Mouse (Mus musculus) left cerebral cortex, adult 2 months (tissue): ENCODE results near the gene Fgf12. TPM values are rescaled to one million over a fixed set of nuclear protein-coding genes. Genes with fewer than 3 reads are reported as not detected.

Source experiments
- DNase-seq, 2 experiments: peaks; one replicate each; pipeline ENCODE4 v3.0.0; 2021 to 2022; ENCODE audit warnings: low spot score in 2 of 2, mixed read lengths in 1 of 2; ENCODE audit errors: extremely low spot score in 1 of 2
- H3K27ac ChIP-seq: fragments of 200-600 bp; 2 replicates; pipeline ENCODE4 v1.8.1; 2022
- H3K4me3 ChIP-seq: fragments of 200-600 bp; 2 replicates; pipeline ENCODE4 v1.8.1; 2022
- CTCF ChIP-seq: fragments of 200-600 bp; IDR thresholded peaks from 2 replicates; pipeline ENCODE4 v1.8.1; 2022; ENCODE audit warnings: antibody characterized with exemption, mild to moderate bottlenecking, moderate library complexity
- intact Hi-C: fragments of 180-260 bp; cut with DNase I; formaldehyde crosslinking; loops from one replicate; pipeline ENCODE4 v1.15.1; 2025
- total RNA-seq, 2 experiments: library from RNA; stranded (reverse); gene quantifications; 2 replicates each; pipeline ENCODE4 v1.2.3; 2021

Gene Fgf12
- total RNA-seq, 2 experiments from 2014 or later = 300 to 315 TPM

DNA sequence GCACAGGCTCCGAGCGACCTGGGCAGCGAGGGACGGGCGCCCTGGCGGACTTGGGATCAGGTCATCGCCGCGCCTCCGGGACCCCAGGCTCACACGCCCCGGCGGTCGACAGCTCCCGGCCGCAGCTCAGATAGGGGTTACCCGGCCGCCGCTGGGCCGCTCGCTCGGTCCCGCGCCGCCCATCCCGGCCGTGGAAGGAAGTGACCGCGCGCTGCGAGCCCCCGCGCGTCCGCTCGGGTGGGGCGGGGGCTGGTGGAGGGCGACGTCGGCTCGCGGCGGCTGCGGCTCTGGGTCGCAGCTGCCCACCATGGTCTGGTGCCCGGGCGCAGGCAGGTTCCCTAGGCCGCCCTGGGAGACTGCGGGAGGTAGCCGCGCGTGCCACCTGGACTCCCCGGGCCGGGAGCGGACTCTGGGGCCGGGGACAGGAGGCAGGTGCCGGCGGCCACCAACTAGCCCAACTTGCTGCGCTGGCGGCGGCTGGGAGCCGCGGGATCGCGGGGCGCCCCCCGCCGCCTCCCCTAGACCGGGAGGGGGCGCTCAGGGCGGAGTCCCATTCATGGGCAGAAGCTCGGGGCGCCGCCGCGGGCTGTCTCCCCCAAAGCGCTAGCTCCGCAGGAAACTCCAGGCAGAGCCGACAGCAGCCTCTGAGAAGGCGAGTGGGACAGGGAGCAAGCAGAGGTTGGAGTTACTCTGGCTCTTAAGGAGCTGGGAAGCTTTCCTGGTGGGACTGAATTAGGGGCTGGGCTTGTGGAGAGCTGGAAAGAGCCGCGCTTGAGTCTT, 306.3 kb downstream of the Fgf12 start:
- Histone ChIP-seq H3K4me3 (peak overlapping the region; percentile 90), H3K27ac (peak overlapping the region; percentile 94)
- peak; percentile 64 to 68 for DNase-seq
- intact Hi-C loops = loop anchor here (2.0 to 10.0 kb wide), 2 partner anchors 44 to 202 kb away; no protein-coding TSS in a partner anchor
- TF ChIP-seq CTCF = peak; percentile 32

DNA sequence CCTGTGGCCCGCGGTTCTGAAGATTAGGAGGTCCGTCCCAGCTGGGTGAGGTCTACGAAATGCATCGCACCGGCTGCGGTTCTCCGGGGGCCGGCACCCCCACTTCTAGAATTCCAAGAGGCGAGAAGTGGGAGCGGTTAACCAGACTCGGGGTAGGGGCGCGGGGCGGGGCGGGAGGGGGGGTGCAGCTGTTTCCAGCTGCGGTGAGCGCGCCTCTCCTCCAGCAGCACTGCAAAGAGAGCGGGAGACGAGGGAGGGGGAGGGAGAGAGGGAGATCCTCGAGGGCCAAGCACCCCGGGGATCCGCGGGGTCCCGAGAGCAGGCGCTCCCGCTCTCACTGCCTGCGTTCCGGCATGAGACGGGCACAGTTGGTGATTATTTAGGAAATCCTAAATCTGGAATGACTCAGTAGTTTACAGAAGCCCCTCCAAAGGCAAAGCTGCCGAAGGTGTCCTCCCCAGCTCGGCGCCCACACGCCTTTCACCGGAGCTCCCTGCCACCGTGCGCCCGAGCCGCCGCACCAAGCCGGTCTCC, 307.0 kb downstream of the Fgf12 start:
- intact Hi-C loops = loop anchor here (2.0 to 10.0 kb wide), 2 partner anchors 45 to 201 kb away; no protein-coding TSS in a partner anchor
- H3K4me3 ChIP-seq = peak overlapping the region; percentile 90
- no peak for TF ChIP-seq CTCF
- peak overlapping the region; percentile 94 for H3K27ac ChIP-seq
- peak; percentile 42 to 44 for DNase-seq

DNA sequence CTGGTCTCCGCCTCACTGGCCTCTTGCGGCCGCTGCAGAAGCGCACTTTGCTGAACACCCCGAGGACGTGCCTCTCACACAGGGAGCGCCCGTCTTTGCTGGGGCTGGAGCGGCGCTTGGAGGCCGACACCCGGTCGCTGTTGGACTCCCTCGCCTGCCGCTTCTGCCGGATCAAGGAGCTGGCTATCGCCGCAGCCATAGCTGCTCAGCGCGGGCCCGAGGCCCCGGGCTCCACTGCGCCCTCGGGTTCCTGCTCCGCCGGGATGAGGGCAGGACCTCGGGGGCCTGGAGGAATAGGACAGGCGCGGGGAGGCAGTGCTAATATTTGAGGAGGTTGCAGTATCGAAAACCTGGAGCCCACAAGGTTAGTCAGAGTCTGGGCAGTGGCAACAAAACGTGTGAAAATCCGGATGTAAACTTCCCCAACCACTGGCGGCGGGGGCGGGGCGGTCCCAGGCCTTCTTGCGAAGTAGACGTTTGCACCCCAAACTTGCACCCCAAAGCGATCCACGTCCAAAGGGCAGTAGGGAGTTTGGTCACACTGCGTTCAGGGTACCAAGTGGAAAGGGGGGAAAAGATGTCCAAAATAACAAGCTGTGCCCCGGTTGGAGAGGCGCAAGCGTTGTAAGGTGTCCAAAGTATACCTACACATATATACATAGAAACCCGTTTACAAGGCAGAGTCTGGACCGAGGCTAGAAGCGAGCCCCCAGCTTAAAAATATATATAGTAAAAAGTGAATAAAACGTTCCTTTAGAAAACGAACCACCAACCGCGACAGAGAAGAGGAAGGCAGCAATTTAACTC, 307.7 kb downstream of the Fgf12 start:
- H3K27ac ChIP-seq = peak overlapping the region; percentile 94
- peak; percentile 40 to 41 for DNase-seq
- H3K4me3 ChIP-seq = peak overlapping the region; percentile 90
- TF ChIP-seq CTCF = peak; percentile 1
- intact Hi-C loops = loop anchor here (10.0 kb wide), 1 partner anchor 200 kb away; no protein-coding TSS in a partner anchor

DNA sequence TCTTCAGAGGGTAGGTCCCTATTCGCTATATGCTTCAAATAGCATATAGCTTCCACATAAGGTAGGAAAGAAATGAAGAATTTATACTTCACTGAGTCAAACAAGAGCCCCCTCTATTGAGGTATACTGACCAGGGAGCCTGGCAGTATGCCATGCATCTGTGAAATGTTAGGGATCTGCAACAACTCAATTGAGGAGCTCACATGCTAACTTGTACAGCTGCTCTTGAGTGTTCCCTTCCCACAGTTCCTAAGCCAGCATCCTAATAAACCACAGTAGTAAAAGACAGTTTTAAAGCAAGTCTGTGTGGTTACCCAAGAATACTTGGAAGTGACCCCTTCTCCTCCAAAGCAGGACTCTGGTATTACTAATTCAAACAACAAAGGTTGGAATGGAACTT, 331.3 kb downstream of the Fgf12 start:
- no peak overlapping the region for H3K4me3 ChIP-seq
- no peak overlapping the region for H3K27ac ChIP-seq
- no peak for DNase-seq
- no peak for TF ChIP-seq CTCF
- intact Hi-C loops = no loop called here

DNA sequence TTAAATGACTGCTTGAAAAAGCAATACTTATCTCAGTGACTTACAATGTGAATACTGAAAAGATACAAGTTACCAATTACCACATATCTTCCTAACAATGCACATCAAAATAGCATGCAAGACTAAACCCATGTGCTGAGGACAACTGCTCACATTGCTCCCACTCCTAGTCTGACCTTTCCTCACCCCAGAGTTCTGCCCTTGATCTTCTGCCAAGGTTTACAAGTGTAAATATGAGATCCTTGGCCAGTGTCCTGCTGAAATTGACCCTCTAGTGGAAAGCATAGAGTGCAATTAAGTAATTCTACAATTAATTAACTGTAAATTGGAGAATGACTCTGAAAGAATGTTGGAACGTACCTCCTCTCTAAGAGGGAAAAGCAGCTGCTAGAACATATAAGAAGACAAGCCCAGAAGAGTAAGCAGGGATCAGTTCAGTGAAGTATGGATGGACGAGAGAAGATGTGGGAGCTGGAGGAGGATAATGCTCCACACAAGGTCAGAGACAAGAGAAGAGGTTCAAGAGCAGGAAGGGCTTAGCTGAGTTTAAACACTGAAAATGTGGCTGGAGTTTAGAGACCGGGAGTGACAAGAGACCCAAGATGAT, 333.1 kb downstream of the Fgf12 start:
- intact Hi-C loops = no loop called here
- DNase-seq = no peak
- TF ChIP-seq CTCF = no peak
- H3K27ac ChIP-seq = no peak overlapping the region
- no peak overlapping the region for H3K4me3 ChIP-seq

DNA sequence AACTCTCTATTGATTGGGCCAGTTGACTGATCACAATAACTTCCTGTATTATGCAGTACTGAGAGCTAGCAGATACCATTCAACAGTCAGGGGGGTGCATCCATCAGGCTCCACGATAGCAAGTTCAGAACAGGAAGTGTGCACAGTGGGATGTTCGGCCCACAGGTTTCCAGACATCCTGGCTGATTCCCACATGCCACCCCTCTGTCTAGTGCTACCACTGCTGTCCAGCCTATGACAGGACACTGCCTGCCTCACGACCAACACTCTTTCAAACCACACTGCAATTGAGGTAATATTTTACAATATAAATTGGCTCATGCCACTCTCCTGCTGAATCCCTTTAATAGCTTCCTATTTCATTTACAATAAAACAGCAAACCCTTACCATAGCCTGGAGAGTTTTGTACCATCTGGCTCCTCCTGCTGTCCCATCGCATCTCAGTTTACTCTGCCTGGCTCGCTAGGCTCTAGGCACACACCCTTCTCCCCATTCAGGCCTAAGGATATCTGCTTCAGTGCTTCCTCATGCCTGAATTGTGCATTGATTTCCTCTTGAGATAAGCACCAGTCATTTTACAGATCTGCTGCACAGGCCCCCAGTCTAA, 341.6 kb downstream of the Fgf12 start:
- TF ChIP-seq CTCF = no peak
- no peak for DNase-seq
- intact Hi-C loops = no loop called here
- no peak overlapping the region for H3K4me3 ChIP-seq
- H3K27ac ChIP-seq = no peak overlapping the region

DNA sequence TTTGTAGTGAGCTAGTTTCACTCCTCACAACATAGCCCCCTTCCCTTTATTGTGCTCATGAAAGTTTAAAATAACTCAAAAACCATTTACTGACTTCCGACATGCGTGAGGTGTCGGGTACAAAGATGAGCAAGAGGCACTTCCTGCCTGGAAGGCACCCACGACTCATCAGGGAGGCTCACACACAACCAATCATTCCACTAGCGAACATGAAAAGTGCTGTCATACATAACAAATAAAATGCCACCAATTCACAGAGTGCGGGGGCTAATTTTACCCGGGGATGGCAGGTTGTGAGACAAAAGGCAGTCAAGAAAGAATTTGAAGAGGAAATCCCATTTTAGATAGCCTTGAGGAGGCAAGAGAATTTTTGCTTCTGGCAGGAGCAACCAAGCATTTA, 344.6 kb downstream of the Fgf12 start:
- H3K4me3 ChIP-seq = no peak overlapping the region
- H3K27ac ChIP-seq = no peak overlapping the region
- DNase-seq = peak in 1 of 2 experiments; percentile 39
- intact Hi-C loops = no loop called here
- no peak for TF ChIP-seq CTCF

DNA sequence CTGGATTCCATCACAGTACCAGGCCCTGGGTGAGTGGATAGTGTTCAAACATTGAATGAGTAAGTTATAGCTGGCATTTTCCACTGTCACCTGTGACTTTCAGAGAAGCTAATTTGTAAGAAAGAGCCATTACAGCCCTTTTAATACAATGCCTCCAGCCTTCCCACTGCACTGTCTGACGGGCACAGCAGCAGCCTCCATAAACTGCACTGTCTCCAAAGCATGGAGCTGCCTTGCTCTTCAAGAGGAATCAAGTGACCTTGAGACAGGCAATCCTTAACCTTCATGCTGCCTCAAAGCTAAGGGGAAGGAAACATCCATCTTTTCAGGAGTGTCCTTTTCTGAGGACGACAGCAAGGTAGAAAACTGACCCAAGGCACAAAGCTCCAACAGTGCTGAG, 345.0 kb downstream of the Fgf12 start:
- Histone ChIP-seq H3K27ac (no peak overlapping the region), H3K4me3 (no peak overlapping the region)
- no peak for DNase-seq
- intact Hi-C loops = no loop called here
- TF ChIP-seq CTCF = no peak

DNA sequence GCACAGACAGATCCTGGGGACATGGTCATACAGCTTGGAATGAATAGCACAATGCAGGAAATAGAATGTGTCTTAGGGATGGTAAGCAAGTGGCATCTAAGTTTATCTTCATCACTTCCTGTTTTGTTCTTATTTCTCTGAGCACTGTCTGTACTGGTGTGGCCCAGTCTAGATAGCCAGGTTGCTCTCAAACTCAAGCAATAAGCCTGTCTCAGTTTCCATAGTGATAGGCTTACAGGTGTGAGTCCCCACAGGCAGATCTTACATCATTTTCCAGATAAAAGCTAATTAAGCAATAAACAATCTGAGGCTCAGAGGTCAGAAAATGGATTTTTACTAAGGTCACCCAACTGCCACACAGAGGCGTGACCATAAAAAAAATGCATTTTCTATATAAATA, 348.7 kb downstream of the Fgf12 start:
- DNase-seq = no peak
- intact Hi-C loops = no loop called here
- H3K4me3 ChIP-seq = no peak overlapping the region
- no peak for TF ChIP-seq CTCF
- H3K27ac ChIP-seq = no peak overlapping the region

DNA sequence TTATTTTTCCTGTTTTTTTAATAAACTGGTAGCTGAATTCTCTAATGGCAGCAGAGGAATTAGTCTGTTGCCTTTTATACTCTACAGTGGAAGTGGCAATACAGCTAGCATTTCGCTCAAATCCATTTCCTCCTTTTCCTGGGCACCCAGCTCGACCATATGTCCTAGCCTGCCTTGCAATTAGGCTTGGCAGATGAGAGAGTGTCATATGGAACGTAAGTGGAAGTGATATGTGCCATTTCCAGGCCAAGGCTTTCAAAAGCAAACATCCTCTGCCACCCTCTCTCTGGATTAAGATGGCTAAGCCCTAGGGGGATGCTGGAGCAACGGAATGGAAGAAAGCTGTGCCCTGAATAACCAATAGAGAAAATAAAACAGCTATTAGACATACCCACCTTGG, 350.2 kb downstream of the Fgf12 start:
- no peak overlapping the region for H3K27ac ChIP-seq
- TF ChIP-seq CTCF = no peak
- intact Hi-C loops = no loop called here
- no peak for DNase-seq
- H3K4me3 ChIP-seq = no peak overlapping the region

DNA sequence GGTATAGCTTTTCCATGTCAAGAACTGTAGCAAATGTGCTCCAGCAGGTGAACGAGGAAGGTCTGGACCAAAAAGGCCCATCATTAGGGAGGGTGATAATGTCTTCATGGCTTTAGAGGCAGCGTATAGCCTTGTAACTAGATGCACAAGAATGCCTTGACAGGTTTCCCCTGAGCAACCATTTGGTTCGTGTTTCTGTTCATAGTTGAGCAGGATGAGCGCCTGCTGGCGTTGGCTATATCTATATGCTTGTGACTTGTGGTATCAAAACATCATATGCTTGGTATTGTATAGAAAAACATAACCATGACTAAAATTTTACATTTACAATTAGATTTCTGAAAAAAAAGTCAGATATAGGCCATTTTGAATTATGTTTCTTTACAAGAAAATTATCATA, 361.6 kb downstream of the Fgf12 start:
- H3K4me3 ChIP-seq = no peak overlapping the region
- no peak for TF ChIP-seq CTCF
- no peak for DNase-seq
- H3K27ac ChIP-seq = no peak overlapping the region
- intact Hi-C loops = no loop called here
